Mouse (Mus musculus) lung, postnatal 0 days (tissue): ENCODE data around the gene Gm6217. TPM values are rescaled to one million over a fixed set of nuclear protein-coding genes. Genes with fewer than 3 reads are reported as not detected.
"Not testable (repeated sequence)": the region's sequence is repeated elsewhere in the genome, so short reads cannot be mapped to it uniquely, and the experiment has no call there.

Source experiments
- ATAC-seq: fragments of 200-750 bp; cut with Nextera tagmentation; 2 replicates; pipeline ENCODE4 v1.8.0; 2017; ENCODE audit warnings: moderate library complexity
- DNase-seq: peaks from one replicate; pipeline ENCODE4 v3.0.0-alpha.2; 2016; ENCODE audit warnings: low spot score
- H3K27ac ChIP-seq: fragments of 300-500 bp; sonication (generic); 2 replicates; pipeline ENCODE4 v1.5.1; 2014; ENCODE audit warnings: antibody characterized with exemption, mild to moderate bottlenecking, low read length, mixed read lengths
- H3K27me3 ChIP-seq: fragments of 300-500 bp; sonication (generic); replicated peaks from 2 replicates; pipeline ENCODE4 v1.6.1; 2014; ENCODE audit warnings: low read length, mixed read lengths; ENCODE audit not compliant: insufficient read depth
- H3K36me3 ChIP-seq: fragments of 300-500 bp; sonication (generic); 2 replicates; pipeline ENCODE4 v1.6.1; 2014; ENCODE audit warnings: low read length, mixed read lengths; ENCODE audit not compliant: insufficient read depth
- H3K4me1 ChIP-seq: fragments of 300-500 bp; sonication (generic); 2 replicates; pipeline ENCODE4 v1.6.1; 2014; ENCODE audit warnings: antibody characterized with exemption, low read depth, low read length, mixed read lengths; ENCODE audit not compliant: insufficient read depth
- H3K4me2 ChIP-seq: fragments of 300-500 bp; sonication (generic); replicated peaks from 2 replicates; pipeline ENCODE4 v1.6.1; 2014; ENCODE audit warnings: low read depth, mild to moderate bottlenecking, low read length, moderate library complexity, mixed read lengths
- H3K4me3 ChIP-seq: fragments of 300-500 bp; sonication (generic); 2 replicates; pipeline ENCODE4 v1.5.1; 2014; ENCODE audit warnings: low read depth, low read length
- H3K9ac ChIP-seq: fragments of 300-500 bp; sonication (generic); replicated peaks from 2 replicates; pipeline ENCODE4 v1.6.1; 2014; ENCODE audit warnings: low read depth, mild to moderate bottlenecking
- H3K9me3 ChIP-seq: fragments of 300-500 bp; sonication (generic); 2 replicates; pipeline ENCODE4 v1.6.1; 2016; ENCODE audit warnings: low read length, mixed read lengths
- CTCF ChIP-seq: IDR thresholded peaks from 2 replicates; pipeline ENCODE4 v1.5.1; 2016; ENCODE audit warnings: antibody characterized with exemption, mild to moderate bottlenecking
- EP300 ChIP-seq: IDR thresholded peaks from 2 replicates; pipeline ENCODE4 v1.6.1; 2016; ENCODE audit warnings: antibody characterized with exemption, mild to moderate bottlenecking, control low read depth
- WGBS: fragments of 180-500 bp; shearing (Covaris S2); extraction: QIAGEN DNeasy Blood & Tissue Kit; methylation state at CpG from one replicate; pipeline ENCODE4 v1.1.7; 2014; 5-methylcytosine and 5-hydroxymethylcytosine counted together
- polyA plus RNA-seq: library from polyadenylated mRNA; unstranded; fragments of >200 nt; fragmentation: Nextera tagmentation; extraction: Ambion mirVana; gene quantifications from 2 replicates; pipeline ENCODE4 v1.2.1, GENCODE M21; 2015

Gene Gm6217
- not detected in 2 replicates for polyA plus RNA-seq

DNA sequence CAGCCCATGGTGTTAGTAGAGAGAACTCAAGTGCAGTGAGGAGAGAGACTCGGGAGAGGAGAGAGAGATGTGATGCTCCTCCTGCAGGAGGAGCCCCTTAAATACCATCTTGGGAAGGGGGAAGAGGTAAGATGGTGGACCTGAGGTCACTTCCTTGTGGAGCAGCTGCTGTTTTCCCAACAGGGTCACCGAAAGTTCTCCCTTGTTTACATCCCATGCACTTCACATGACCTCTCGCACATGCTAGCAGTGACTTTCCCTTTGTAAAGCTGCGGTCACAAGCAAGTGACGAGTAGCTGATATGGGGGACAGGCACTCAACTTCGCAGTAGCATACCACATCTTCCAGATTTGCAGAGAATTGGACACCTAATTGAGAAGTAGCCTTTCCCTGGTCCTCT, at the start of gene Gm6217:
Gene Gm6217 (minus strand): TSS at position 74 of the 400 bp plus-strand sequence.
- ATAC-seq, result peak; percentile 53; the same call in 1 of the 2 replicates
- not testable (repeated sequence) for H3K4me2 ChIP-seq, H3K27ac ChIP-seq, H3K27me3 ChIP-seq, DNase-seq, H3K4me1 ChIP-seq, H3K4me3 ChIP-seq, H3K36me3 ChIP-seq, H3K9ac ChIP-seq, H3K9me3 ChIP-seq
- WGBS, result no CpG with 5 or more reads among the region's 6 CpGs

DNA sequence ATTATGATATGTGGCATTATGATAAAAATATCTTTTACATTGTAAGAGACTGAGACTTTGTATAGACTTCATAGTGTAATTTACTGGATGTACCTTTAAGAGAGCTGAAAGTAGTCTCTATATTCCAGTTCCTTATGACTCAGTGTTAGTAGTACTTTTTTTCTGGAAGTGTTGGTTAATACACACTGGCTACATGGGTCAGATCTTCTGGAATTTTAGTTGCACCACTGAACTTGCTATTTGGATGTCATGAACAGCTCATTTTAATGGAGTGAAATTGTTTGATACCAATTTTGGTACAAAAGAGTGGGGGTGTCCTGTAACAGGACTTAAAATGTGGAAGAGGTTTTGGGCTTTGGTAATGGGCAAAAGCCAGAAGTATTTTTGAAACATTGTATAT, 46.6 kb upstream of the Gm6217 start:
- Histone ChIP-seq H3K27me3 (no peaks in the 10 kb centered on the region), H3K27ac (no peak overlapping the region), H3K4me1 (no peaks in the 10 kb centered on the region), H3K4me2 (no peak overlapping the region), H3K9me3 (no peaks in the 10 kb centered on the region), H3K36me3 (no peaks in the 10 kb centered on the region), H3K4me3 (no peak overlapping the region), H3K9ac (no peak overlapping the region)
- TF ChIP-seq EP300 (no peak), CTCF (no peak)
- no peak for ATAC-seq
- peak; percentile 14 for DNase-seq

DNA sequence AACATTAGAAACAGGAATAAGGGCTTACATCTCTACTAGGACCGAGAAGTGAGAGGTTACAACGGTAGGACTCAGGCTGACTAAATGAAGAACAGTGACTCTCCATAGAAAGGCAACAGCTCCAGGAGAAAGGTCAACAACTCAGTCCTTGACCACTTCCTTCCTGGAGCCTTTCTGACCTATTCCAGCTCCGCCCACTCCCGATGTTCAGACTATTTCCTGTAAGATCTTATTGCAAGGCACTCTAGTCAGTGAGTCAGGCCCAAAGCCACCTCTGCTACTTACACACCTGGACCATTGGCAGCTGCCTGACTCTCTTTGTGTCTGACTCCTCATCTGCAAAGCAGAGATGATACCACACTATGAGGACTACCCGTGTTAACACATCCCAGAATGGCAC, 44.6 kb upstream of the Gm6217 start:
- WGBS, result 54% methylated on average over 5 of the region's 5 CpGs
- peaks cover 5% of the 10 kb centered on the region; the same call in 1 of the 2 replicates for H3K4me1 ChIP-seq
- no peak overlapping the region for H3K9ac ChIP-seq
- no peaks in the 10 kb centered on the region for H3K9me3 ChIP-seq
- H3K4me3 ChIP-seq, result no peak overlapping the region
- ATAC-seq, result no peak
- TF ChIP-seq CTCF (no peak), EP300 (peak; percentile 59)
- no peak overlapping the region for H3K4me2 ChIP-seq
- no peaks in the 10 kb centered on the region for H3K36me3 ChIP-seq
- H3K27me3 ChIP-seq, result no peaks in the 10 kb centered on the region
- 0 out of 2 replicates have a peak overlapping the region, but pooled peaks have one; percentile 52 for H3K27ac ChIP-seq
- peak; percentile 55 for DNase-seq

DNA sequence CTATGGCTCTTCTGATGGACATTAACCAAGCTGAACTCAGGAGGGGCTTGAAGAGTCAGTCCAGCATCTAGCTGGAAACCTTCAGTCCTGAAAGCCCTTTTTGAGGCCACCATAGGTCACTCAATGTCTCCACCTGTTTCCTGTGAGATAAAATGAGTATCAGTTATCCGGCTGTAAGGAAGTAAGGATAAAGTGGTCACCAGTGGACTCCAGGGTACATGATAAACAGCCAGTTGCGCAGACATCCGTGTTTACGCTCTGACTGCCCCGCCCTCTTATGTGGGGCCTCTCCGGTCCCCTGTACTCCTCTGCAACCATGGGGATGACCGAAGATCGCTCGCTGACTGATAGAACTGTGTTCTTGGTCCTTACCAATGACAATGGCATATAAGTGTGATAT, 43.1 kb upstream of the Gm6217 start:
- Histone ChIP-seq H3K36me3 (no peaks in the 10 kb centered on the region), H3K27me3 (no peaks in the 10 kb centered on the region), H3K9me3 (no peaks in the 10 kb centered on the region), H3K9ac (no peak overlapping the region), H3K27ac (peak overlapping the region; percentile 60), H3K4me3 (no peak overlapping the region), H3K4me2 (no peak overlapping the region), H3K4me1 (peaks cover 5% of the 10 kb centered on the region; the same call in 1 of the 2 replicates)
- peak; percentile 68 for DNase-seq
- 62% methylated on average over 9 of the region's 9 CpGs for WGBS
- peak; percentile 92 for ATAC-seq
- TF ChIP-seq CTCF (no peak), EP300 (peak; percentile 96)

GRCm38 (mm10) chr1:82973901-82974300, 42.7 kb upstream of the Gm6217 start:
- H3K27ac ChIP-seq, result peak overlapping the region; percentile 60
- ATAC-seq (peak; percentile 71), DNase-seq (peak; percentile 63)
- no peaks in the 10 kb centered on the region for H3K27me3 ChIP-seq
- TF ChIP-seq CTCF, result no peak
- no peak for TF ChIP-seq EP300
- no peaks in the 10 kb centered on the region for H3K9me3 ChIP-seq
- H3K4me3 ChIP-seq, result no peak overlapping the region
- WGBS, result 31% methylated on average over 6 of the region's 6 CpGs
- no peak overlapping the region for H3K4me2 ChIP-seq
- no peaks in the 10 kb centered on the region for H3K36me3 ChIP-seq
- no peak overlapping the region for H3K9ac ChIP-seq
- H3K4me1 ChIP-seq, result peaks cover 5% of the 10 kb centered on the region; the same call in 1 of the 2 replicates

- Histone ChIP-seq H3K4me1 (peaks cover 5% of the 10 kb centered on the region; the same call in 1 of the 2 replicates), H3K27me3 (no peaks in the 10 kb centered on the region), H3K27ac (peak overlapping the region; percentile 47), H3K4me3 (no peak overlapping the region), H3K4me2 (no peak overlapping the region), H3K36me3 (no peaks in the 10 kb centered on the region), H3K9me3 (no peaks in the 10 kb centered on the region), H3K9ac (no peak overlapping the region)
- TF ChIP-seq EP300 (no peak), CTCF (no peak; the same call in 1 of the 2 replicates)
- ATAC-seq, result no peak
- 62% methylated on average over 1 of the region's 1 CpGs for WGBS
- peak; percentile 15 for DNase-seq
Observed at GRCm38 (mm10) chr1:82973244-82973643, 42.0 kb upstream of the Gm6217 start.

DNA sequence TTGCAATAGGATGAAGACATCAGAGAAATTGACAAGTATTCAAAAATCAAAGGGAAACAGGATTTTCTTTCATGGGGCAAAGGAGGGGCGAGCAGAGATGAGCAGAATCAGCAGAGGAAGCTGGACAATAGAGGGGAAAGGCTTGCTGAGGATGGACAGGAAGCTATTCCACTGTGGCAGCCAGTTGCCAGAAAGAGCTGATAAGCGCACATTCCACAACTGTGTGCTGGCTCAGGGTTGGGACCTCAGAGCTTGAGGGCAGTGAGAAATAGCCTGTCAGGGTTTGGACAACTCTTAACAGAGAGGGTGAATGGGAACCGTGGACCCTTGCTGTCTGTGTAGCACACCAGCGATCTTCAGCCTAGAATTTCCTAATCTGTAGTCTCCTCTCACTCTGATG, 40.8 kb upstream of the Gm6217 start:
- H3K27ac ChIP-seq, result peak overlapping the region; percentile 60
- DNase-seq, result peak; percentile 76
- H3K4me3 ChIP-seq, result no peak overlapping the region
- peaks cover 5% of the 10 kb centered on the region; the same call in 1 of the 2 replicates for H3K4me1 ChIP-seq
- H3K4me2 ChIP-seq, result no peak overlapping the region
- no peaks in the 10 kb centered on the region for H3K27me3 ChIP-seq
- no peak overlapping the region for H3K9ac ChIP-seq
- 10% methylated on average over 4 of the region's 4 CpGs for WGBS
- no peaks in the 10 kb centered on the region for H3K36me3 ChIP-seq
- H3K9me3 ChIP-seq, result no peaks in the 10 kb centered on the region
- TF ChIP-seq EP300 (peak; percentile 77), CTCF (no peak)
- peak; percentile 68 for ATAC-seq
